Mouse (Mus musculus) C2C12 (cell line): ENCODE measurements at regions not wholly inside any gene's neighbourhood (a gene's known extent, or its start where the extent isn't known, plus 50 kb on each side); places are given as distances from the start of the nearest gene placed in this dataset.
A peak's percentile ranks its signal among the peaks of the same experiment; 100 is the strongest.

Experiments
- H3K27me3 ChIP-seq: one replicate; pipeline ENCODE4 v1.6.1; 2011; ENCODE audit not compliant: control insufficient read depth, insufficient read depth, insufficient read length
- H3K36me3 ChIP-seq: one replicate; pipeline ENCODE4 v1.6.1; 2011; ENCODE audit not compliant: control insufficient read depth, insufficient read depth
- H3K4me3 ChIP-seq: one replicate; pipeline ENCODE4 v1.5.1; 2011; ENCODE audit warnings: mild to moderate bottlenecking, control low read depth; ENCODE audit not compliant: poor library complexity, insufficient read depth, severe bottlenecking
- H3K79me2 ChIP-seq: one replicate; pipeline ENCODE4 v1.6.1; 2011; ENCODE audit not compliant: control insufficient read depth, insufficient read depth
- H3K79me3 ChIP-seq: one replicate; pipeline ENCODE4 v1.6.1; 2011; ENCODE audit warnings: low read depth, control low read depth
- H3ac ChIP-seq: one replicate; pipeline ENCODE3; 2011; ENCODE audit warnings: low read depth; ENCODE audit not compliant: control insufficient read depth, insufficient read length
- CEBPB ChIP-seq: IDR thresholded peaks from one replicate; pipeline ENCODE4 v1.6.1; 2011; ENCODE audit warnings: low read depth, mild to moderate bottlenecking, control low read depth, moderate library complexity
- CTCF ChIP-seq: IDR thresholded peaks from one replicate; pipeline ENCODE4 v1.5.1; 2011; ENCODE audit not compliant: control insufficient read depth, insufficient read depth, insufficient read length
- FOSL1 ChIP-seq: IDR thresholded peaks from one replicate; pipeline ENCODE4 v1.8.0; 2011; ENCODE audit warnings: mild to moderate bottlenecking, low read length; ENCODE audit not compliant: poor library complexity, insufficient read depth, severe bottlenecking
- MAX ChIP-seq: IDR thresholded peaks from one replicate; pipeline ENCODE4 v1.6.1; 2011; ENCODE audit warnings: mild to moderate bottlenecking, control low read depth
- MYOD1 ChIP-seq: IDR thresholded peaks from one replicate; pipeline ENCODE4 v1.6.1; 2011; ENCODE audit warnings: low read depth; ENCODE audit not compliant: control insufficient read depth, insufficient read length
- MYOG ChIP-seq: IDR thresholded peaks from one replicate; pipeline ENCODE4 v1.6.1; 2011; ENCODE audit not compliant: control insufficient read depth, insufficient read length; ENCODE audit errors: extremely low read depth
- USF1 ChIP-seq: IDR thresholded peaks from one replicate; pipeline ENCODE4 v1.6.1; 2011; ENCODE audit warnings: low read depth, mild to moderate bottlenecking, control low read depth, moderate library complexity

- H3K79me3 ChIP-seq = no peaks in the 10 kb centered on the region
- H3K36me3 ChIP-seq = no peaks in the 10 kb centered on the region
- no peaks in the 10 kb centered on the region for H3K79me2 ChIP-seq
- no peak overlapping the region for H3ac ChIP-seq
- no peak overlapping the region for H3K4me3 ChIP-seq
- no peaks in the 10 kb centered on the region for H3K27me3 ChIP-seq
- TF ChIP-seq CTCF (no peak), MYOD1 (no peak), FOSL1 (no peak), USF1 (no peak), MAX (no peak), CEBPB (no peak), MYOG (no peak)
Observed at GRCm38 (mm10) chr1:187484821-187485220, 123.8 kb upstream of the Esrrg start.

GRCm38 (mm10) chr1:187487948-187488690, 120.5 kb upstream of the Esrrg start:
- H3K4me3 ChIP-seq = no peak overlapping the region
- H3K36me3 ChIP-seq = no peaks in the 10 kb centered on the region
- H3K79me2 ChIP-seq = no peaks in the 10 kb centered on the region
- H3K79me3 ChIP-seq = no peaks in the 10 kb centered on the region
- no peak overlapping the region for H3ac ChIP-seq
- no peaks in the 10 kb centered on the region for H3K27me3 ChIP-seq
- peak; percentile 57 for TF ChIP-seq FOSL1
- TF ChIP-seq CEBPB = no peak

- Histone ChIP-seq H3K27me3 (no peaks in the 10 kb centered on the region), H3K36me3 (no peaks in the 10 kb centered on the region), H3K79me3 (no peaks in the 10 kb centered on the region), H3K79me2 (no peaks in the 10 kb centered on the region), H3K4me3 (no peak overlapping the region), H3ac (no peak overlapping the region)
- TF ChIP-seq MYOD1 (no peak), USF1 (no peak), MYOG (no peak), CTCF (no peak), MAX (no peak), CEBPB (no peak), FOSL1 (no peak)
Observed at GRCm38 (mm10) chr1:187489452-187489851, 119.1 kb upstream of the Esrrg start.

- TF ChIP-seq CTCF = no peak
- TF ChIP-seq MYOD1 = no peak
- no peak for TF ChIP-seq MYOG
- no peak for TF ChIP-seq CEBPB
- TF ChIP-seq MAX = no peak
- TF ChIP-seq USF1 = no peak
- TF ChIP-seq FOSL1 = no peak
Observed at GRCm38 (mm10) chr1:187505368-187505767, 103.2 kb upstream of the Esrrg start.

GRCm38 (mm10) chr1:187507217-187507616, 101.4 kb upstream of the Esrrg start:
- Histone ChIP-seq H3K36me3 (no peaks in the 10 kb centered on the region), H3K4me3 (no peak overlapping the region), H3ac (no peak overlapping the region), H3K27me3 (no peaks in the 10 kb centered on the region), H3K79me3 (no peaks in the 10 kb centered on the region), H3K79me2 (no peaks in the 10 kb centered on the region)
- no peak for TF ChIP-seq USF1
- no peak for TF ChIP-seq CEBPB
- no peak for TF ChIP-seq MYOG
- TF ChIP-seq MAX = no peak
- TF ChIP-seq FOSL1 = no peak
- TF ChIP-seq MYOD1 = no peak
- TF ChIP-seq CTCF = no peak

More at GRCm38 (mm10) chr1:187505368-187505767, 103.2 kb upstream of the Esrrg start:
- Histone ChIP-seq H3K36me3 (no peaks in the 10 kb centered on the region), H3K79me2 (no peaks in the 10 kb centered on the region), H3K4me3 (no peak overlapping the region), H3K27me3 (no peaks in the 10 kb centered on the region), H3K79me3 (no peaks in the 10 kb centered on the region), H3ac (no peak overlapping the region)
